Mouse (Mus musculus) forebrain, embryonic 14.5 days (tissue): ENCODE data around the gene 1700018G05Rik. TPM values are rescaled to one million over a fixed set of nuclear protein-coding genes. Genes with fewer than 3 reads are reported as not detected.
A peak's percentile ranks its signal among the peaks of the same experiment; 100 is the strongest.

ENCODE experiments used
- ATAC-seq: fragments of 200-750 bp; cut with Nextera tagmentation; 2 replicates; pipeline ENCODE4 v1.8.0; 2017; ENCODE audit warnings: mild to moderate bottlenecking, moderate library complexity
- DNase-seq: peaks from one replicate; pipeline ENCODE4 v3.0.0-alpha.2; 2015; ENCODE audit warnings: low spot score
- H3K27ac ChIP-seq: fragments of 300-500 bp; sonication (generic); 2 replicates; pipeline ENCODE4 v1.5.1; 2014; ENCODE audit warnings: low read depth, mild to moderate bottlenecking, control low read depth, low read length, moderate library complexity
- H3K27me3 ChIP-seq: fragments of 300-500 bp; sonication (generic); replicated peaks from 2 replicates; pipeline ENCODE4 v1.6.1; 2014; ENCODE audit warnings: low read length, control low read depth, mixed read lengths; ENCODE audit not compliant: control insufficient read depth, insufficient read depth
- H3K36me3 ChIP-seq: fragments of 300-500 bp; sonication (generic); 2 replicates; pipeline ENCODE4 v1.6.1; 2014; ENCODE audit warnings: low read length, control low read depth; ENCODE audit not compliant: control insufficient read depth, insufficient read depth
- H3K4me1 ChIP-seq: fragments of 300-500 bp; sonication (generic); 2 replicates; pipeline ENCODE4 v1.6.1; 2014; ENCODE audit warnings: antibody characterized with exemption, low read length, control low read depth; ENCODE audit not compliant: control insufficient read depth, insufficient read depth
- H3K4me2 ChIP-seq: fragments of 300-500 bp; sonication (generic); 2 replicates; pipeline ENCODE4 v1.6.1; 2014; ENCODE audit warnings: mild to moderate bottlenecking, control low read depth, low read length
- H3K4me3 ChIP-seq: fragments of 300-500 bp; sonication (generic); 2 replicates; pipeline ENCODE4 v1.5.1; 2014; ENCODE audit warnings: low read depth, low read length, control low read depth
- H3K9ac ChIP-seq: fragments of 300-500 bp; sonication (generic); 2 replicates; pipeline ENCODE4 v1.6.1; 2014; ENCODE audit warnings: mild to moderate bottlenecking, low read length, control low read depth, moderate library complexity
- H3K9me3 ChIP-seq: fragments of 300-500 bp; sonication (generic); replicated peaks from 2 replicates; pipeline ENCODE4 v1.6.1; 2016; ENCODE audit warnings: low read length, control low read depth, mixed read lengths; ENCODE audit not compliant: control insufficient read depth
- WGBS: fragments of 180-500 bp; shearing (Covaris S2); extraction: QIAGEN DNeasy Blood & Tissue Kit; methylation state at CpG from one replicate; pipeline ENCODE4 v1.1.7; 2014; 5-methylcytosine and 5-hydroxymethylcytosine counted together
- polyA plus RNA-seq: library from polyadenylated mRNA; unstranded; fragments of >200 nt; fragmentation: Nextera tagmentation; extraction: Ambion mirVana; gene quantifications from 2 replicates; pipeline ENCODE4 v1.2.1, GENCODE M21; 2014

Gene 1700018G05Rik
- polyA plus RNA-seq, 1 experiment from 2014 or later, result not detected

GRCm38 (mm10) chrX:102958917-102959316, 30.7 kb downstream of the 1700018G05Rik start:
- DNase-seq, result peak; percentile 55
- no peak overlapping the region for H3K4me2 ChIP-seq
- H3K36me3 ChIP-seq, result no peaks in the 10 kb centered on the region
- no peaks in the 10 kb centered on the region for H3K9me3 ChIP-seq
- 42% methylated on average over 4 of the region's 4 CpGs for WGBS
- no peaks in the 10 kb centered on the region for H3K4me1 ChIP-seq
- H3K27ac ChIP-seq, result no peak overlapping the region
- H3K9ac ChIP-seq, result no peak overlapping the region
- no peak for ATAC-seq
- no peak overlapping the region for H3K4me3 ChIP-seq
- no peaks in the 10 kb centered on the region for H3K27me3 ChIP-seq

DNA sequence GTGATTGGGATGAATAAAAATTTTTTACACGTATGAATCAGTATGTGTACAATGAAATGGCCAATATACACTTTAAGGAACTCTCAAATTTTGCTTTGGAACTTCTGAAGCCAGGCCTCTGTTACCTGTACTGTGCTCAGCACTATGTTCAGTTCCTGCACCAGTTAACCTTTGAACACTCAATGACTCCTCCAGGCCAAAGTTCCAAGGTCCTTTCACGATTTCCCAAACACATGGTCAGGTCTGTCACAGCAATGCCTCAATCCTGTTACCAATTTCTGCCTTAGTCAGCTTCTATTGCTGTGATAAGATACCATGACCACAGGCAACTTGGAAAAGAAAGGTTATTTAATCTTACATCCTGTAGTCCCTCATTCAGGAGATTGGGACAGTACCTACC, 32.4 kb downstream of the 1700018G05Rik start:
- Histone ChIP-seq H3K9ac (no peak overlapping the region), H3K27me3 (no peaks in the 10 kb centered on the region), H3K9me3 (no peaks in the 10 kb centered on the region), H3K4me3 (no peak overlapping the region), H3K36me3 (no peaks in the 10 kb centered on the region), H3K27ac (no peak overlapping the region), H3K4me2 (no peak overlapping the region), H3K4me1 (no peaks in the 10 kb centered on the region)
- WGBS, result 59% methylated on average over 2 of the region's 2 CpGs
- ATAC-seq, result no peak
- DNase-seq, result no peak

Other genes with a start within 250 kb of the 1700018G05Rik start
- not detected in 2 replicates for gene Gm3880, start 241.4 kb upstream of the 1700018G05Rik start, polyA plus RNA-seq
- gene Gm9112, start 220.7 kb upstream of the 1700018G05Rik start, polyA plus RNA-seq, result not detected in 2 replicates
- gene Dmrtc1b, start 220.5 kb upstream of the 1700018G05Rik start, polyA plus RNA-seq, result not detected in 2 replicates
- gene Dmrtc1c1, start 125.4 kb upstream of the 1700018G05Rik start, polyA plus RNA-seq, result not detected in 2 replicates
- not detected in 2 replicates for gene Dmrtc1c2, start 73.8 kb upstream of the 1700018G05Rik start, polyA plus RNA-seq
- gene 1700031F05Rik, start 60.4 kb upstream of the 1700018G05Rik start, polyA plus RNA-seq, result not detected in 2 replicates
- gene Dmrtc1a, start 19.7 kb upstream of the 1700018G05Rik start, polyA plus RNA-seq, result 1.6 and 2.2 TPM in 2 replicates
- not detected in 2 replicates for gene 1700011M02Rik, start 19.5 kb upstream of the 1700018G05Rik start, polyA plus RNA-seq